Mouse (Mus musculus) urinary bladder, postnatal 4 days (tissue): Measurements from ENCODE around the gene Cmtm4.
"Not testable (repeated sequence)": the region's sequence is repeated elsewhere in the genome, so short reads cannot be mapped to it uniquely, and the experiment has no call there.

ENCODE experiments used
- DNase-seq, 2 experiments: peaks; one replicate each; pipeline ENCODE4 v3.0.0; 2021 to 2022; ENCODE audit warnings: low spot score in 2 of 2

The Cmtm4 gene

DNA sequence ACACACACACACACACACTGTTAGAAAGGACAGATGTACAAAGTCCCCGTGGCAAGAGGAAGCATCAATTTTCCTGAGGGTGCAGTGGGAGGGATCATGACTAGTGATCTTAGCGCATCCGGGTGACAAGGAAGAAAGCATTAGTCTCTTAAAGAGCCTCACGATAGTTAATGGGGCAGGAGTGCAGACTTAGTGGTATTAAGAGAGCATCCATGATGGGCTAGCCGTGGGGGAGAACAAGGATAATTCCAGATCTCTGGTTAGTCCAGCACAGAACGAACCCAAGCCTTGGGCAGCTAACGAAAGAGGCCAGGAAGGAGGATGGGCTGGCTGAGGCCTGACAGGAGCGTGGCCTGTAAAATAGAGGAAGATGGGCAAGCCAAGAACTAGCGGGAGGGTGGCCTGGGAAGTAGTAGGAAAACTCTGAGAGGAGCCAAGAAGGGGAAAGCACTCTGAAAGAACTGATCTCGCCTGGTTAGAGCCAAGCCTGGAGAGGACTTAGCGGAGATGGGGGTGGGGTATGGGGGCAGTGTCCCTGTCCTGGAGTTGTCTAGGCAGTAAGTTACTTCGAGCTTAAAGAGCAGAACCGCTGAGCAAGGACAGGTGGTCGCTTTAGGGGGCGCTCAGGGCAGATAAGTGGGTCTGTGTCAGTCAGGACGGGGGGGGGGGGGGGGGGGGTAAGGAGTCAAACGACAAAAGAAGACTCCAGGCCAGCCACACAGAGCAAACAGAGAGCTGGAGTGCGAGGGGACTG lies 56.2 kb downstream of the Cmtm4 start, which contains the start of gene Cmtm3:
TSS of gene Cmtm3 (plus strand) at position 182 of the 754 bp plus-strand sequence.
- peak; percentile 46 to 59 for DNase-seq

DNA sequence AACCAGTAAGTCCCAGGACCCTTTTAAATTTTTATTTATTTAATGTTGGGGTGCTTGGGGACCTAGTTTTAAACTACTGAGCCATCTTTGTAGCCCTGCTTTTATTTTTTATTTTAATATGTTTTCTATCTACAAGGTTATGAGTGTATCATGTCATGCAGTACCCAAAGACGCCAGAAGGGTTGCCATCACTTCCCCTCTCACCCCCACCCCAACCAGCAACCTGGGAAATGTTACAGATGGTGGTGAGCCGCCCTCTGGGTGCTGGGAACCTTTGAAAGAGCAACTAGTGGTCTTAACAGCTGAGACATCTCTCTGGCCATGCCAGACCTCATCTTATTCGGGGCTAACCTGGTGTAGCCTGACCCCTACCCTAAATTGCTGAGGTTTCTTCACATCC lies 57.7 kb downstream of the Cmtm4 start:
- peak in 1 of 2 experiments; percentile 57 for DNase-seq

DNA sequence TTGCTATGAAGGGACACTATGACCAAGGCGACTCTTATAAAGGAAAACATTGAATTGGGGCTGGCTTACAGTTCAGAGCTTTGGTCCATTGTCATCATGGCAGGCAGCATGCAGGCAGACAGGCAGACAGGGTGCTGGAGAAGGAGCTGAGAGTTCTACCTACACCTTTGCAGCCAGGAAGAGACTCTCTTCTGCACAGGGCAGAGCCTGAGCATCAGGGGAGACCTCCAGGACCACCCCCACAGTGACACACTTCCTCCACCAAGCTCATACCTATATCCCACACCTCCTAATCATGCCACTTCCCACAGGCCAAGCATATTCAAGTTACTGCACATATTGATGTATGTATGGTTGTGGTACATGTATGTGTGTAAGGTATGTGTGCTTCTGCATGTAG lies 58.8 kb downstream of the Cmtm4 start:
- peak in 1 of 2 experiments; percentile 12 for DNase-seq

DNA sequence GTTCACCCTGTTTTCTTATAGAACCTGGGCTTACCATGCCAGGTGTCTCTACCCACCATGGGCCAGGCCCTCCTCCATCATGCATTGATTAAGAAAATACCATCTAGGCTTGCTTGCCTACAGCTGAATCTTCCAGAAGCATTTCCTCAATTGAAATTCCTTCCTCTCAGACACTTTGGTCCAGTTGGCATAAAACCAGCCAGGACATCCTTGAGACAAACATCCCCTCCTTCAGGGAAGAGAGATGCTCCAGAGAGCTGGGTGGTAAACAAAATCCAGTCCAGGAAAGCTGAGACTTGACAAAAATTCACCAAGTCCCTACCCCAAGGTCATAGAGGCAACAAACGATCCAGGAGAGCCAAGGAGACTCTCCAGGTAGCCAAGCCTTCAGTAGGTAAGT lies 61.4 kb downstream of the Cmtm4 start:
- peak in 1 of 2 experiments; percentile 26 for DNase-seq

DNA sequence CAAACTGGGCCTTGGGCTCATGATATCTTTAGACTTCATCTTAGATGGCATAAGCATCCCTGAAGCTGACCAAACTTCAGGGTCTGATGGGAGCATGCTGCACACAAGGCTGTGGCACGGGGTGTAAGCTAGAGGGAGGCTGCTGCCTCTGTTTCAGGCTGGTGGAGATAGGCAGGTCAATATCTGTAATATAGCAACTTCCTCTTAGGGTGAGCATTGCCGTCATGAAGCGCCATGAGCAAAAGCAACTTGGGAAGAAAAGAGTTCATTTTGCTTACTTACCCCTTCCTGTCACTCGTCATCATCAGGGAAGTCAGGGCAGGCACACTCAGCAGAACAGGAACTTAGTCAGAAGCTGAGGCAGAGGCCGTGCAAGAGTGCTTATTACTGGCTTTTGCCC lies 61.8 kb downstream of the Cmtm4 start:
- peak in 1 of 2 experiments; percentile 17 for DNase-seq

DNA sequence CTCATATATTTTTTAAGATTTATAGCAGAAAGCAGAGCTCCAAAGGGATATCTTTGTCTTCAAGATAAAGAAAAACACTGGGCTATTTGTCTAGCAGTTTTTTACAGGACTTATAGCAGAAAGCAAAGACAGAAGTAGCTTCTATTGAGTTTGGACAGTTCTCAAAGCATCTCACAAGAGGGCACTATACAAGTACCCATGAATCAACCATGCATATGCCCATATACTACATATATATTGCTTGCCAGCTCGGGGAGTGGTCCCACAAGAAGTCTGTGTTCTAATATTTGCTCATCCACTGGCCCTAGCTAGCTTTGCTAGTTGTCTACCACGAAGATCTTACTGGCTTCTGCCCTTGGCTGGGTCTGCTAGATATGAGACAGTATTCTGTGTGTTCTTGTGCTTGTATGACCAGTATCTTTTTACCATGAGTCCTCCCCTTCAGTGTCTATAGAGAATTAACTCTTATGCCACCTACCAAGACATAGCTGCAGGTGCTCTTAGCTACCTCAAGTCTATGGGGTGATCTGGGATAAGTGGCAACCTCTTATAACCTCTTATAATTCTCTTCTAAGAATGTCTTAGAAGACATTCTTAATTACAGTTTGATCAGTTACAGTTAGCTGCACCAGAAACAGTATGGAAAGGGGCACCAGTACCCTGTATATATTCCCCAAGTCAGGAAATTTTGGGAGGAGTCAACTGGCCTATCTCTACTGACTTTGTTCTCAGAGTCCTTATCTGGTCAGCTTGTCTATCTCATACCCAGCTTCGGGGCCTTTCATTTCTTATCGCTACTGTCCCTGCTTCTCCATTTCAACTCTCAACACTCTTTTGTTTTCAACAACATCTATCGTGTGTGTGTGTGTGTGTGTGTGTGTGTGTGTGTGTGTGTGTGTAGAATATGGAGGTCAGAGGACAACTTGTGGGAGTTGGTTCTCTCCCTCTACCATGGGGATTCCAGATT lies 62.7 kb downstream of the Cmtm4 start:
- DNase-seq: no peak

DNA sequence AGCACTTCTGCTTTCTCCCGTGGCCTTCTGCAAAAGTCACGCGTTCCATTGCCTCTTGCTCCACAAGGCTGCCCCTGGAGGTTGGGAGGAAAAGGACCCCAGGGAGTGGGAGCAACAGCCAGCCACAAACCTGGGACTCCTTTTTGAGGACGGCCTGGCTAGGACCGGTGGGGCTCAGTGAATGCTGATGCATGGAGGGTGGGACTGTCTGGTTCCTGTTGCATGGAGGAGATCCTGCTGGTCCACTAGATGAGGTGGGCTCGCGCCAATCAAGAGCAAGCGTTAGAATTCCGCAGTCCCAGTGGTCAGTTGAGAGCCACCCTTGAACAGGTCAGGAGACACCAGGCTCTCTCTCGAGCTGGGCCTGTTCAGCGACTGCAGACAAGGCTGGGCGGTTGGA lies 73.7 kb downstream of the Cmtm4 start, which contains the start of gene Cmtm2b:
TSS of gene Cmtm2b (plus strand) at position 301 of the 400 bp plus-strand sequence.
- DNase-seq: not testable (repeated sequence)

DNA sequence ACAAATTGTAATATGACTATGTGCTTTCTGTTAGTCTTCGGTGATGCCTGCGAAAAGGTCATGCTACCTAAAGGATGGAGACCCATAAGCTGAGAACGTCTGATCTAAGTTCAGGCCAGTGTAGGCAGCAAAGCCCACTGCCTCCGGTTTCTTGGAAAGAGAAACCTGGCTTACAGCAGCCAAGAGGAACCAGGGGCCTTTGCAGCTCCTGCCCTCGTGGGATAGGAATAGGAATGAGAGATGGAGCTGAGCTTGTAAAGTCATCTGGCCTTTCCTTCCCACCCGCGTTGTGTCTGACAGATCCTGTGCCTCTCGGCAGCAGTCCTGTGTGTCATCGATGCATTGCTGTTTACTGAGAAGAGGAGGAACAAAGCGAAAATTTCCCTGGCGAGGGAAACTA lies 74.3 kb downstream of the Cmtm4 start, which contains the start of gene Gm11020:
TSS of gene Gm11020 (plus strand) at position 301 of the 400 bp plus-strand sequence.
- not testable (repeated sequence) for DNase-seq

DNA sequence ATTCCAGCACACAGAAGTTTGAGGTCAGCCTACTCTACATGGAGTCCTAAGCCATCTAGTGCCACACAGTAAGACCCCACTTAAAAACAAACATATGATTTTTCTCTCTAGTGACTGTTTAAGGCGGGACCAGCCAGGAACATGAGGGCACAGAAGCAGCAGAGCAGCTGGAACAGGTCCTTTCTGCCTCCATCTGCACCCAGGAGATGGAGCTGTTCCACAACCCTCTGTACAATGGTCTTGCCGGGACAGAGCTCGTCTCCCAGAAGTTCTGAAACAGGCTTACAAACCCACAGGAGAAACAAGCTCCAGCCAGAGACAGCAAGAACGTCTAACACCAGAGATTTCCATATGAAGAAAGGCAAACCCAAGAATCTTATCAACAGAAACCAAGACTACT lies 82.3 kb downstream of the Cmtm4 start:
- DNase-seq: no peak

DNA sequence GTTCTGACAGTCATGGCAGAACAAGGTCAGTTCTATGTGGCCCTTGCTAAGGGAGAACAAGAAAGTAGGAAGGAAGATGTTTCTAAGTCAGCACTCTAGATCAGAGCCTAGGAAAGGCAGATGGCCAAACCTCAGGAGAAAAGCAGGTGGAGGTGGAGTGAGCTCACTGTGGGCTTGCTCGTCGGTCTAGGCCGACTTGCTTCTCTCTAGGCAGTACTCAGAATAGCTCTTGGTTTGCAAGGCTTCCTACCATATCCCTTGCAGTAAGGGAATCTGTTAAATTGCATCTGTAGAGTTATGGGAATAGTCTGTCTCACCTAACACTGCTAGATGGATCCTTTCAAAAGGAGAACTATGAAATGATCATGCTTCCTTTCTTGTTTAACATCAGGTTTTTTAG lies 83.6 kb downstream of the Cmtm4 start:
- not testable (repeated sequence) for DNase-seq

DNA sequence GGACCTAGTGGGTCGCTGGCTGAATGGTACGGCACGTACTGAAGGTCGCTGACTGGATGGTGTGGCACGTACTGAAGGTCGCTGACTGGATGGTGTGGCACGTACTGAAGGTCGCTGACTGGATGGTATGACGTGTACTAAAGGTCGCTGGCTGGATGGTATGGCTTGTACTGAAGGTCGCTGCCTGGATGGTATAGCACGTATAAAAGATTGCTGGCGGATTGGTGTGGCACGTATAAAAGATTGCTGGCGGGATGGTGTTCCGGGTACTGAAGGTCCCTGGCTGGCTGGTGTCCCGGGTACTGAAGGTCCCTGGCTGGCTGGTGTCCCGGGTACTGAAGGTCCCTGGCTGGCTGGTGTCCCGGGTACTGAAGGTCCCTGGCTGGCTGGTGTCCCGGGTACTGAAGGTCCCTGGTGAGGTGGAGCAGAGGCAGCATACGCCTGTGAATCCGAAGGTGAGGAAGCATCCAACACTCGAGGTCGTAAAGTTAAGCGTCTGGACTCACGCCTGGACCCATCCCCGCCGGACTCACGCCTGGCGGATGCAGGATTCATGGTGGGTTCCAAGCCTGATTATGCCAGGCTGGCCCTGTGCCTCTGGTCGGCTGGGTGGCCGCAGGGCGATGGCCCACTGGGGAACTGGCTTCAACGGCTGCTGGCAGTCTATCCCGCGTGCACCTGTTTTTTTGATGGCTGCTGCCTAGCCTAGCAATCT lies 86.0 kb downstream of the Cmtm4 start, which contains the start of the genes Gm45711 and Cmtm1:
TSS of gene Gm45711 (minus strand) at position 641 of the 715 bp plus-strand sequence.
TSS of gene Cmtm1 (minus strand) at position 705 of the 715 bp plus-strand sequence.
- not testable (repeated sequence) for DNase-seq

DNA sequence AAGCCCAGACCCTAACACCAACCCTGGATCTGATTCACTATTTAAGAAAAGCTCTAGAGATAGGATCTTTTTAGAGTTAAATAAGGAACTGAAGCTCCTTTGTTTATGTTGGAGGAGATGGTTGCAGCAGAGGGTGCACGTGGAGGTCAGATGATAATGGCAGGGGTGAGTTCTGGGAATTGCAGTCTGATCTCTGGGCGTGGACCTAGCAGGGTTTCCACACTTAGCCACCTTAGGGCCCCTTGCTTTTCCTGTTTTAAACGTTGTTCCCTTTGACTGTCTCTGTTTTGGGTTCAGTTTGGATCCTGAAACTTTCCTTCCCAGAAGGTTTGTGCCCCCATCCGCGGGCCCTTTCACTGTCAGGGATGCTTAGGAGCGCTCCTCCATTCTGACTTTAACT lies 87.3 kb downstream of the Cmtm4 start:
- DNase-seq: not testable (repeated sequence)

DNA sequence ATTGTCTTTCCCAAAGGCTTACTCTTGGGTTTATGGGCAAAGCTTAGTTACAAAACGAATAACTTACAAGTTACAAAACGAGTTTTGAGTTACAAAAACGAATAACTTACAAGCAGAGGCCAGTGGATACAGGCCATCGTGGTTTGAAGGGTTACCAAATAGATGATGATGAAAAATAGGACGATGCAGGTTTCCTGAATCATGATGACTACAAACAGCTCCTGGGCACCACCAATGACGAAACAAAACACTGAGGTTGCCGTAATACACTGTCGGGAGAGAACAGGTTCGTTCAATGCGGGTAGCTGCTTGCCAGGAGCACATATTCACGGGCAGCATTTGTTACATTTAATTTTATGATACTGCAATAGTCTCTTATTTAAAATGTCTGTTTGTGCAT lies 90.6 kb downstream of the Cmtm4 start:
- DNase-seq: no peak

DNA sequence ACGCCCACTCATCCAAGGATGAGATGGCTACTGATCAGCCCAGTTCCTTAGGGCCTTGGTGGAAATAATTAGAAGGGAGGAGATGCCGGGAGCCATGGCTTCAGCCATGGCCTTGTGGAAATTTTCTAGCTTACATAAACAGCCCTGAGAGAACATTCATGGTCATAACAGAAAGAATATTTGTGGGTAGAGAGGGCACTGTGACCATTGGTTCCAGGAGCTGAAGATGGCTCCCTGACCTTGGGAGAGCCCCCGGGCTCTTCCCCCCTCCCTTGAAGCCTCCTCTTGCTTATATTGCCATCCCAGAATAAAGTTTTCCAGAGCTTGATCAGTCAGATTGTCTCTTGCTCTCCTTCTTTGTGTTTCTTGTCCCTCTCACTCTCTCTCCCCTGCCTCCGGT lies 93.1 kb downstream of the Cmtm4 start:
- DNase-seq: not testable (repeated sequence)

DNA sequence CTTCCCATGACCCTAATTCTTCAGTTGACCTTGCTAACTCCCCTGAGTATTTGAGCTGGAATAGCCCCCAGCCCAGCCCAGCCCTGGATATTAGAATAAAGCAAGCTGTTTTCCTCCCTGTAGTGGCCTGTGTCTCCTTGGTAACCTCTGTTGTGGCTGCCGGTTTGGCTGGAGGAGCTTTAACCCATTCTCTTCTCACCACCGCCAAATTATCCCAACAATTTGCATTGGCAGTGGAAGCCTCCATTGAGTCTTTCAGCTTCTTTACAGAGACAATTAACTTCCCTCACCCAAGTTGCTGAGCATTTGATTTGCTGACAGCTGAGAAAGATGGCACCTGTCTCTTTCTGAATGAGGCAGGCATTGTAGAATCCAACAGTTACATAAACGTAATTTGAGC lies 94.0 kb downstream of the Cmtm4 start:
- DNase-seq: not testable (repeated sequence)
